Mouse (Mus musculus): ENCODE measurements around the gene Rag2. TPM values are rescaled to one million over a fixed set of nuclear protein-coding genes. Genes with fewer than 3 reads are reported as not detected.
A peak's percentile ranks its signal among the peaks of the same experiment; 100 is the strongest.

Rag2 gene
- polyA plus RNA-seq, 1 experiment from 2014 or later = not detected

DNA sequence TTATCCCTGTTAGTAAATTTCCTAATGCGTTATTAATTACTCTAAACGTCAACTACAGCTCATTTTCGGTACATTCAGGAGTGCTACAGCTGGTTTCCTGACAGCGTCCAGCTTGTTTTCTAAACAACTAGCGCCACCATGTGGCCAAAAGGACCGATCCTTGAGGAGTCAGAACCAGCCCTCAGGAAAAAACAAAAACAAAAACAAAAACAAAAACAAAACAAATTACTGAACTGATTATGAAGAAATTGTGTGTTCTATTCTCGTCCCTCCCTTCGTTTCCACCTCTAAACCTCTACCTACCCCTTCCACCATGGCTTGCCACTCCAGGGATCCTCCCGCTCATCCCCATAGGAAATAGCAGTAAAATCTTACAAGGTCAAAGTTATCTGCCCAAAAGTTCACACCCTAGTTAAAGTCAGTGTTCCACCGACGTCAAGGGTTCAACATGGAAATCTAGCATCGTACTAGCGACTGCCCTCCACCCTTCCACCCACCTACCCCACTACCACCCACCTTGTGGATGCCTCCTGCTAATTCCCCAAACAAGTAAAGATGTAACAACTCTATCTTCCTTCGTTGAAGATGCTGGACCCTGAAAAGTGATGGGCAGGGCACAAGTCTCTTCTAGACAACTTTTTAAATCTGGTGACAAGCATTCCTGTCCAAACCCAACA, 28.5 kb downstream of the Rag2 start:
- H3K36me3 ChIP-seq (ENCODE audit: control insufficient read depth, insufficient read depth, low read length) = no peaks in the 10 kb centered on the region
- H3K4me2 ChIP-seq (ENCODE audit: low read depth, severe bottlenecking) = peak overlapping the region; percentile 5
- WGBS = 17% methylated on average over 14 of the region's 14 CpGs
- no peak overlapping the region for H3K27ac ChIP-seq (replicated peaks; ENCODE audit: low read depth, low read length)
- peak; percentile 59; the same call in 1 of the 2 replicates for ATAC-seq (ENCODE audit: insufficient number of reproducible peaks, low FRiP score, low TSS enrichment, low read depth)
- H3K9me3 ChIP-seq (ENCODE audit: control insufficient read depth, low read length) = no peaks in the 10 kb centered on the region
- H3K9ac ChIP-seq (ENCODE audit: low read length) = no peak overlapping the region
- no peaks in the 10 kb centered on the region for H3K27me3 ChIP-seq (ENCODE audit: control insufficient read depth, insufficient read depth, low read length)
- H3K4me1 ChIP-seq (ENCODE audit: control insufficient read depth, insufficient read depth, low read length) = peaks cover 5% of the 10 kb centered on the region; the same call in 1 of the 2 replicates
- peak; percentile 88 for DNase-seq (ENCODE audit: low spot score)
- H3K4me3 ChIP-seq (ENCODE audit: low read depth, low read length) = no peak overlapping the region

DNA sequence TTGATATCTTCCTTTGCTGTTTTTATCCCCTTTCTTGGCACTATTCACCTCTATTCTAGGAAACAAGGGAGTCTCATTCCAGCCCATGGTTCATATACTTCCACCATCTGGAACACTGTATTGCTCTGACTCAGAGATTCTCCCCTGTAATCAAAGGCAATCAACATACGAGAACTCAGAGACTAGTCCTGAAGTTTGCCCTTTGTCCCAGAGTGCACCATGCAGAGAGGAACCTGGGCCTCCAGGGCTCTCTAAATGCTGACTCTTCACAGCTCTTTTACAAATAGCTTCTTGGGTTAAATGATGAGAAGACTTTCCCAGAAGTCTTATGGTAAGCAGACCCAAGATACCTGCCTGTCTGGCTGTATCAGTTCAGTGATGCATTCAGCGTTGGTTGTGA, 36.0 kb downstream of the Rag2 start:
- DNase-seq (ENCODE audit: low spot score) = no peak
- no peaks in the 10 kb centered on the region for H3K27me3 ChIP-seq (ENCODE audit: control insufficient read depth, insufficient read depth, low read length)
- no peak overlapping the region for H3K27ac ChIP-seq (replicated peaks; ENCODE audit: low read depth, low read length)
- no peak overlapping the region for H3K4me2 ChIP-seq (ENCODE audit: low read depth, severe bottlenecking)
- H3K4me3 ChIP-seq (ENCODE audit: low read depth, low read length) = no peak overlapping the region
- H3K9ac ChIP-seq (ENCODE audit: low read length) = no peak overlapping the region
- WGBS = 77% methylated on average over 2 of the region's 2 CpGs
- no peaks in the 10 kb centered on the region for H3K36me3 ChIP-seq (ENCODE audit: control insufficient read depth, insufficient read depth, low read length)
- H3K9me3 ChIP-seq (ENCODE audit: control insufficient read depth, low read length) = no peaks in the 10 kb centered on the region
- no peak for ATAC-seq (ENCODE audit: insufficient number of reproducible peaks, low FRiP score, low TSS enrichment, low read depth)
- no peaks in the 10 kb centered on the region for H3K4me1 ChIP-seq (ENCODE audit: control insufficient read depth, insufficient read depth, low read length)

DNA sequence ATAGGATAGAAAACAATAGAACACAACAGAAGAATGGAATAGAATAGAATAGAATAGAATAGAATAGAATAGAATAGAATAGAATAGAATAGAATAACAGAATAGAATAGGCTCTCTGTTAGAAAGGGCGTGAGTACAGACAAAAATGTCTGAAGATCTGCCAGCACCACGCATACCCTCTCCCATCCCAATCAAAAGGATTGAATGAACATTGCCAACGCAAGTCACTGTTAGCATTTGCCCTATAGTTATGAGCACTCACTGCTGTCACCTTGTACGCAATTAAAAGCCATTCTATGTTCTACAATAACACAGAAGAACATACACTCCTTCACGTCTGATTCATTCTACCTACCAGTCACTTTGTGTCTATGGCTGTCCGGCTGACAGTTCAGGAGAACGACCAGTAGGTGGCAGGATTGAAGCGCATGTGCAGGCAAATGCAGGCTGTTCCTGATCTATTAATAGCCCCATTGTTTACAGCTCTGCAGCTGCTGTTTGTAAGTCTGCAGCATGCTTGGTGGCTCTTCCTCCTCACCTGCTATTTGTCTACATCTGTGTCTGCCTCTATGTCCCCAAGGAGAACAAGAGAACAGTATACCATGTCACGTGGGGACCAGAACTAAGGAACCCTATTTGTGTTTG, 40.7 kb downstream of the Rag2 start:
- H3K36me3 ChIP-seq (ENCODE audit: control insufficient read depth, insufficient read depth, low read length) = no peaks in the 10 kb centered on the region
- ATAC-seq (ENCODE audit: insufficient number of reproducible peaks, low FRiP score, low TSS enrichment, low read depth) (peak; percentile 79), DNase-seq (ENCODE audit: low spot score) (peak; percentile 87)
- no peaks in the 10 kb centered on the region for H3K9me3 ChIP-seq (ENCODE audit: control insufficient read depth, low read length)
- no peak overlapping the region for H3K4me2 ChIP-seq (ENCODE audit: low read depth, severe bottlenecking)
- no peak overlapping the region for H3K9ac ChIP-seq (ENCODE audit: low read length)
- no peak overlapping the region for H3K27ac ChIP-seq (replicated peaks; ENCODE audit: low read depth, low read length)
- H3K27me3 ChIP-seq (ENCODE audit: control insufficient read depth, insufficient read depth, low read length) = no peaks in the 10 kb centered on the region
- H3K4me3 ChIP-seq (ENCODE audit: low read depth, low read length) = no peak overlapping the region
- WGBS = 23% methylated on average over 9 of the region's 9 CpGs
- no peaks in the 10 kb centered on the region for H3K4me1 ChIP-seq (ENCODE audit: control insufficient read depth, insufficient read depth, low read length)

DNA sequence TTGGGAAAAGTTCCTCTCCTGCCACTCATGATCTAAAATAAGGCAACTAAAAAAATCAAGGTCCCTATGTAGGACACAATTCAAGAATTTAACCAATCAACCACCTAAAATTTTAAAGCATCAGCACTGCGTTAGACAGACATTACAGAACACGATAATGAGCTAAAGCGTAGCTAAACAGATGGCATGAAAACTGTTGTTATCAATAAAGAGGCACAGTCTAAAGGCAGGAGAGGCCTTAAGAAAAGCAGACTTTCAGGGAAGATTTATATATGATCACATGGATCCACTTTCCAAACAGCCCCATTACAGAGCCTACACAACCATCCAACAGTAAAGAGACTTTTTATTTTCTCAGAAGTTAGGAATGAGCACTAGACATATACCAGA, 41.2 kb downstream of the Rag2 start:
- Histone ChIP-seq H3K4me3 (ENCODE audit: low read depth, low read length) (no peak overlapping the region), H3K36me3 (ENCODE audit: control insufficient read depth, insufficient read depth, low read length) (no peaks in the 10 kb centered on the region), H3K27ac (replicated peaks; ENCODE audit: low read depth, low read length) (no peak overlapping the region), H3K4me2 (ENCODE audit: low read depth, severe bottlenecking) (no peak overlapping the region), H3K27me3 (ENCODE audit: control insufficient read depth, insufficient read depth, low read length) (no peaks in the 10 kb centered on the region), H3K4me1 (ENCODE audit: control insufficient read depth, insufficient read depth, low read length) (no peaks in the 10 kb centered on the region), H3K9ac (ENCODE audit: low read length) (no peak overlapping the region), H3K9me3 (ENCODE audit: control insufficient read depth, low read length) (no peaks in the 10 kb centered on the region)
- ATAC-seq (ENCODE audit: insufficient number of reproducible peaks, low FRiP score, low TSS enrichment, low read depth) (no peak), DNase-seq (ENCODE audit: low spot score) (no peak)
- 83% methylated on average over 3 of the region's 3 CpGs for WGBS

DNA sequence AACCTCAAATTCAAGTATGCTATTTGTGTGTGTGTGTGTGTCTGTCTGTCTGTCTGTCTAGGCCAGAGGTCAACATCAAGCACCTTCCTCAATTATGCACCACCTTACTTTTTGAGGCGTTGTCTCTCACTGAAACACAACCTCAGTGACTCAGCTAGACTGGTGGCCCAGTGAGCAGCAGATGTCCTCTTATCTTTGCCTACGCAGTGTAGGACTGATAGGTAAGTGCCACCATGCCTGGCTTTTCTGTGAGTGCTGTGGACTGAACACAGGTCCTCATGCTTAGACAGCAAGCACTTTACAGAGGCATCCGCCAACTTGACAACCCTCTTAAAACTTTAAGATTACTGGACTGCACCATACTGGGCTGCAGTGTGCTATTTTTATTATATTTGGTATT, 44.2 kb downstream of the Rag2 start:
- Histone ChIP-seq H3K27ac (replicated peaks; ENCODE audit: low read depth, low read length) (no peak overlapping the region), H3K9ac (ENCODE audit: low read length) (no peak overlapping the region), H3K4me1 (ENCODE audit: control insufficient read depth, insufficient read depth, low read length) (no peaks in the 10 kb centered on the region), H3K4me2 (ENCODE audit: low read depth, severe bottlenecking) (no peak overlapping the region), H3K4me3 (ENCODE audit: low read depth, low read length) (no peak overlapping the region), H3K9me3 (ENCODE audit: control insufficient read depth, low read length) (no peaks in the 10 kb centered on the region), H3K27me3 (ENCODE audit: control insufficient read depth, insufficient read depth, low read length) (no peaks in the 10 kb centered on the region), H3K36me3 (ENCODE audit: control insufficient read depth, insufficient read depth, low read length) (no peaks in the 10 kb centered on the region)
- no peak for ATAC-seq (ENCODE audit: insufficient number of reproducible peaks, low FRiP score, low TSS enrichment, low read depth)
- WGBS = 90% methylated on average over 3 of the region's 3 CpGs
- DNase-seq (ENCODE audit: low spot score) = no peak

DNA sequence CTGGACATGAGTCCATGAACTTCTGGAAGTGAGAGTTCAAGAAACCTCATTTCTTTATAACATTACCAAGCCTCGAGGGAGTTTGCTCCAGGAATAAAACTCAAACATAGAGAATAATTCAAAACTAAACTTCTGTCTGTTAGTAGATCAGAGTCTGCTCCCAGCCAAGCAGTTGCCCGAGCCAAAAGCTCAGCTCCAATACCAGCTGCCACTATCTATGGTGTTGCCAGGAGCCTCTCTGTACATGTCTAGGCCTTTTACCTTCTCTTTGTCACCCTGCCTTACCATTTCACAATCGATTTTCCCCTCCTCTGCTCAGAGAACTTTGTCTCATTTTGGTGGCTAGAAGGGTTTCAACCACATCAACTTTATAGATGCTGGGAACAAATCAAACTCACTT, 49.0 kb downstream of the Rag2 start:
- Histone ChIP-seq H3K4me1 (ENCODE audit: control insufficient read depth, insufficient read depth, low read length) (no peaks in the 10 kb centered on the region), H3K9ac (ENCODE audit: low read length) (no peak overlapping the region), H3K9me3 (ENCODE audit: control insufficient read depth, low read length) (no peaks in the 10 kb centered on the region), H3K27ac (replicated peaks; ENCODE audit: low read depth, low read length) (no peak overlapping the region), H3K4me2 (ENCODE audit: low read depth, severe bottlenecking) (no peak overlapping the region), H3K4me3 (ENCODE audit: low read depth, low read length) (no peak overlapping the region), H3K36me3 (ENCODE audit: control insufficient read depth, insufficient read depth, low read length) (no peaks in the 10 kb centered on the region), H3K27me3 (ENCODE audit: control insufficient read depth, insufficient read depth, low read length) (no peaks in the 10 kb centered on the region)
- ATAC-seq (ENCODE audit: insufficient number of reproducible peaks, low FRiP score, low TSS enrichment, low read depth) (no peak), DNase-seq (ENCODE audit: low spot score) (no peak)
- WGBS = 82% methylated on average over 3 of the region's 3 CpGs

DNA sequence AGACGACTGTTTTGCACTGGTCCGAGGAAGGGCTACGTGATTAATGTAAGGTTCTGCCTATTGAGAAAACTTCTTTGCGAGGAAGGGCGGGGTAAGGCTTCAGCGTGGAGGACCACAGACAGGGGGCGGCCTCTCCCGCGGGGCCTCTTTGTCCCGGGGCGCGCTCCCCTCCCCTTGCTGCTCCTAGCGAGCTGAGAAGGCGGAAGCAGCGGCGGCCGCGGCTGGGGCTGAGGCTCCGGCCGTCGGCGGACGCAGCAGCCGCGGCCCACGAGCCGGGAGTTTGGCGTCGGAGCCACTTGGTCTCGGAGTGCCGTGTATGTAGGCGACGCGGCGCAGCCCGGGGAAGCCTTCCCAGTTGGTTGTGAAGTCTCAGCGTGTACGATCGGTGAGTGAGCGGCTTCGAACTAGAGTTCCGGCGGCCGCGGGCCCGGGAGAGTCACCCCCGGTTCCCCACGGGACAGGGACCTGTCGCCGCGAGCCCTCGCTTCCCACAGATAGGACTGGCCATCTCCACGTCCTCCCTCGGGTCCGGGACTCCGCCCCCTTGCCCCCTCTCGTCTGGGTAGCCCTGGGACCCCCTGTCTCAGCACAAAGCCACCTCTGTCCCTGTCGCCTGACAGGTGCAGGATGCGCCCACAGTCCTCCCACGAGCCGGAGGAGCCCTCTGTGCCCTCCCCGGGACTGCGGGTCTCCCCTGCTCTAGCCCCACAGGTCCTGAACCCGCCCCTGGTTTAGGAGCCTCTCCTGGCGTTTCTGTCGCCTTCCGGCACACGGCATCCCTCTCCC, 53.9 kb downstream of the Rag2 start, which contains the start of gene Traf6:
Gene Traf6, plus strand, starts transcription at position 194 of the 786 bp plus-strand sequence.
- peak within 1 kb of the TSS; percentile 98 for H3K4me3 ChIP-seq (ENCODE audit: low read depth, low read length)
- peak; percentile 92 for DNase-seq (ENCODE audit: low spot score)
- WGBS = under 1% methylated on average over 68 of the region's 68 CpGs
- H3K27ac ChIP-seq (replicated peaks; ENCODE audit: low read depth, low read length) = no peak within 1 kb of the TSS
- no peaks in the 10 kb centered on the region; the same call in 1 of the 2 replicates for H3K36me3 ChIP-seq (ENCODE audit: control insufficient read depth, insufficient read depth, low read length)
- no peaks in the 10 kb centered on the region for H3K27me3 ChIP-seq (ENCODE audit: control insufficient read depth, insufficient read depth, low read length)
- ATAC-seq (ENCODE audit: insufficient number of reproducible peaks, low FRiP score, low TSS enrichment, low read depth) = peak; percentile 88
- no peaks in the 10 kb centered on the region for H3K9me3 ChIP-seq (ENCODE audit: control insufficient read depth, low read length)
- 0 out of 2 replicates have a peak, but pooled peaks cover 3% of the 10 kb centered on the region for H3K4me1 ChIP-seq (ENCODE audit: control insufficient read depth, insufficient read depth, low read length)
- H3K9ac ChIP-seq (ENCODE audit: low read length) = peak within 1 kb of the TSS; percentile 90
- H3K4me2 ChIP-seq (ENCODE audit: low read depth, severe bottlenecking) = peak within 1 kb of the TSS; percentile 68

DNA sequence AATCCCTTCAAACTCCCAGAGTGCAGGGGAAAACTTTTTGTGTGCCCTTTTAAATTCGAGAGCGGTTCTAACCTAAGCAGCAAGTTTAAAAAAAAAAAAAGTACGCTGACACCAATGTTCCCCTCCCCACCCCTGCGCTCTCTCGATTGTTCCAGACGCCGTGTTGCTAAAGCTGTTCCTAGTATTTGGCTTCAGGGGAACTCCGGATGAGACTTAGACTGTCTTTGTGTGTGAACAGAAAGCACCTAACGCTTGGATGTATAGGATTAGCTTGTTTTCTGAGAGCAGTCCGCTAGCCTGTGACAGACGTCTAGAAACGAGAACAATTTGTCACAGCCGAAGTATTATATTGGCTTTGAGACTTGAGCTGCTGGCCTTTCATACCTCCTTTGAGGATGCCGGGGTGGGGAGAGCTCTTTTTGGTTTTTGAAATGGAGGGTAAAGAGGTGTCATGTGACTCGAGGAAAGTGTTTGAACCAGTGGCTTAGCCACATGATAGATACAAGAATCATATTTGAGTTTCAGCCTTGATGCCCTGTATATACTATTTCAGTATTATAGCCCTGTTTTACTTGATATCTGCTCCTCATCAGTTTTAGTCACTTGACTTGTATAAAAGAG, 54.8 kb downstream of the Rag2 start:
- ATAC-seq (ENCODE audit: insufficient number of reproducible peaks, low FRiP score, low TSS enrichment, low read depth) = no peak

More for the DNA sequence above, 54.8 kb downstream of the Rag2 start:
- 7% methylated on average over 15 of the region's 15 CpGs for WGBS
- peak; percentile 32 for DNase-seq (ENCODE audit: low spot score)
- Histone ChIP-seq H3K9ac (ENCODE audit: low read length) (peak overlapping the region; percentile 90), H3K4me2 (ENCODE audit: low read depth, severe bottlenecking) (peak overlapping the region; percentile 68), H3K9me3 (ENCODE audit: control insufficient read depth, low read length) (no peaks in the 10 kb centered on the region), H3K4me3 (ENCODE audit: low read depth, low read length) (peak overlapping the region; percentile 98), H3K36me3 (ENCODE audit: control insufficient read depth, insufficient read depth, low read length) (no peaks in the 10 kb centered on the region; the same call in 1 of the 2 replicates), H3K4me1 (ENCODE audit: control insufficient read depth, insufficient read depth, low read length) (0 out of 2 replicates have a peak, but pooled peaks cover 3% of the 10 kb centered on the region), H3K27ac (replicated peaks; ENCODE audit: low read depth, low read length) (no peak overlapping the region), H3K27me3 (ENCODE audit: control insufficient read depth, insufficient read depth, low read length) (no peaks in the 10 kb centered on the region)
